Mouse (Mus musculus) mouse trophoblast stem cell (cell line): ENCODE data around the gene Usp3.

Source experiments
- in situ Hi-C, 2 experiments: fragments of 300-500 bp; cut with MseI, MboI; formaldehyde crosslinking; loops; 2 replicates in 1 of 2; 3 replicates in 1 of 2; pipeline ENCODE4 v1.15.1; 2025

Gene Usp3

GRCm38 (mm10) chr9:66604349-66605206 is 11.6 kb upstream of the Usp3 start:
- in situ Hi-C loops: no loop called here

- in situ Hi-C loops: no loop called here
These were observed 11.0 kb upstream of the Usp3 start for GRCm38 (mm10) chr9:66603907-66604306.

GRCm38 (mm10) chr9:66601006-66601405 is 8.1 kb upstream of the Usp3 start:
- in situ Hi-C loops: no loop called here

- in situ Hi-C loops: no loop called here
These were observed 7.6 kb upstream of the Usp3 start for GRCm38 (mm10) chr9:66600551-66600950.

GRCm38 (mm10) chr9:66599577-66599976 is 6.6 kb upstream of the Usp3 start:
- in situ Hi-C loops: no loop called here

GRCm38 (mm10) chr9:66598636-66599035 is 5.7 kb upstream of the Usp3 start:
- in situ Hi-C loops: no loop called here

- in situ Hi-C loops: no loop called here
These were observed 4.7 kb upstream of the Usp3 start for GRCm38 (mm10) chr9:66597480-66598215.

- in situ Hi-C loops: no loop called here
These were observed 4.1 kb upstream of the Usp3 start for GRCm38 (mm10) chr9:66597076-66597475.

GRCm38 (mm10) chr9:66595722-66596675 is 3.1 kb upstream of the Usp3 start:
- in situ Hi-C loops: no loop called here

GRCm38 (mm10) chr9:66594061-66594460 is 1.1 kb upstream of the Usp3 start:
- in situ Hi-C loops: no loop called here

GRCm38 (mm10) chr9:66593613-66593969 is 649 bp upstream of the Usp3 start:
- in situ Hi-C loops: no loop called here

GRCm38 (mm10) chr9:66591851-66592645 is 894 bp downstream of the Usp3 start:
- in situ Hi-C loops: no loop called here

GRCm38 (mm10) chr9:66590051-66590450 is 2.9 kb downstream of the Usp3 start:
- in situ Hi-C loops: no loop called here

GRCm38 (mm10) chr9:66587016-66587415 is 5.9 kb downstream of the Usp3 start:
- in situ Hi-C loops: no loop called here

GRCm38 (mm10) chr9:66586533-66586932 is 6.4 kb downstream of the Usp3 start:
- in situ Hi-C loops: no loop called here

GRCm38 (mm10) chr9:66585191-66585590 is 7.8 kb downstream of the Usp3 start:
- in situ Hi-C loops: no loop called here

- in situ Hi-C loops: no loop called here
These were observed 8.8 kb downstream of the Usp3 start for GRCm38 (mm10) chr9:66584176-66584575.

GRCm38 (mm10) chr9:66583244-66583643 is 9.7 kb downstream of the Usp3 start:
- in situ Hi-C loops: no loop called here

GRCm38 (mm10) chr9:66581694-66582093 is 11.2 kb downstream of the Usp3 start:
- in situ Hi-C loops: no loop called here

- in situ Hi-C loops: no loop called here
These were observed 12.2 kb downstream of the Usp3 start for GRCm38 (mm10) chr9:66580722-66581121.

GRCm38 (mm10) chr9:66575878-66576238 is 17.1 kb downstream of the Usp3 start:
- in situ Hi-C loops: no loop called here
